Mouse (Mus musculus): ENCODE measurements around the gene Map7. TPM values are rescaled to one million over a fixed set of nuclear protein-coding genes. Genes with fewer than 3 reads are reported as not detected.

The Map7 gene
- polyA plus RNA-seq, 1 experiment from 2014 or later, result 19.4 TPM

DNA sequence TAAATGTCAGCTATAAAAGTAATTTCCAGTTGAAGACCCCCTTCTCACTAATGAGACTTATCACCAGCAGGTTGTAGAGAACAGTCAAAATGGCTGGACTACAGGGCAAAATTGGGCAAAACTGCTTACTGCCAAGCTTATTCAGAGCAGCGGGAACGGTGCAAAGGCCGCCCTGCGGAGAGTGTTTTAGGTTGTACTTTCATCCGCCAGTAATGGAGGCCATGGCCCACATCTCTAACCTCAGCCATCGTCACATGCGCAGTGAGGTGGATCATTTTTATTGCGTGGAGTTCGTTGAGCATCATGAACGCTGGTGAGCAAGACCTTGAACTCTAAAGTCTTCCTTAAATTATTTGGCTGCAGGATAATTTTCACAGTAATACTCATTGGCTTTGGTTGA is 100.8 kb downstream of the Map7 start:
- WGBS, result 94% methylated on average over 10 of the region's 10 CpGs
- H3K4me3 ChIP-seq (replicated peaks; ENCODE audit: low read length), result no peak overlapping the region
- H3K36me3 ChIP-seq (ENCODE audit: control insufficient read depth, insufficient read depth, low read length), result no peaks in the 10 kb centered on the region
- no peaks in the 10 kb centered on the region for H3K27me3 ChIP-seq (ENCODE audit: control insufficient read depth, insufficient read depth, low read length)
- no peak overlapping the region for H3K9ac ChIP-seq (ENCODE audit: low read length)
- no peak for ATAC-seq (ENCODE audit: insufficient read depth, low FRiP score)
- H3K4me1 ChIP-seq (ENCODE audit: control insufficient read depth, insufficient read depth, low read length), result no peaks in the 10 kb centered on the region
- H3K27ac ChIP-seq (ENCODE audit: low read length), result no peak overlapping the region
- no peak overlapping the region for H3K4me2 ChIP-seq (ENCODE audit: low read depth, low read length)
- H3K9me3 ChIP-seq (replicated peaks; ENCODE audit: control insufficient read depth, low read length), result no peaks in the 10 kb centered on the region

- H3K4me2 ChIP-seq (ENCODE audit: low read depth, low read length), result no peak overlapping the region
- H3K4me3 ChIP-seq (replicated peaks; ENCODE audit: low read length), result no peak overlapping the region
- H3K27me3 ChIP-seq (ENCODE audit: control insufficient read depth, insufficient read depth, low read length), result no peaks in the 10 kb centered on the region
- ATAC-seq (ENCODE audit: insufficient read depth, low FRiP score), result no peak
- H3K4me1 ChIP-seq (ENCODE audit: control insufficient read depth, insufficient read depth, low read length), result no peaks in the 10 kb centered on the region
- H3K9me3 ChIP-seq (replicated peaks; ENCODE audit: control insufficient read depth, low read length), result no peaks in the 10 kb centered on the region
- no peak overlapping the region for H3K9ac ChIP-seq (ENCODE audit: low read length)
- H3K27ac ChIP-seq (ENCODE audit: low read length), result no peak overlapping the region
- 78% methylated on average over 8 of the region's 8 CpGs for WGBS
- no peaks in the 10 kb centered on the region for H3K36me3 ChIP-seq (ENCODE audit: control insufficient read depth, insufficient read depth, low read length)
These were observed 107.3 kb downstream of the Map7 start for GRCm38 (mm10) chr10:20255579-20255978.

- H3K27me3 ChIP-seq (ENCODE audit: control insufficient read depth, insufficient read depth, low read length), result no peaks in the 10 kb centered on the region
- WGBS, result 83% methylated on average over 14 of the region's 14 CpGs
- no peak overlapping the region for H3K9ac ChIP-seq (ENCODE audit: low read length)
- H3K4me1 ChIP-seq (ENCODE audit: control insufficient read depth, insufficient read depth, low read length), result no peaks in the 10 kb centered on the region
- no peaks in the 10 kb centered on the region for H3K9me3 ChIP-seq (replicated peaks; ENCODE audit: control insufficient read depth, low read length)
- no peaks in the 10 kb centered on the region for H3K36me3 ChIP-seq (ENCODE audit: control insufficient read depth, insufficient read depth, low read length)
- no peak overlapping the region for H3K4me2 ChIP-seq (ENCODE audit: low read depth, low read length)
- H3K4me3 ChIP-seq (replicated peaks; ENCODE audit: low read length), result no peak overlapping the region
- ATAC-seq (ENCODE audit: insufficient read depth, low FRiP score), result no peak
- H3K27ac ChIP-seq (ENCODE audit: low read length), result no peak overlapping the region
These were observed 108.9 kb downstream of the Map7 start for GRCm38 (mm10) chr10:20257054-20257643.

GRCm38 (mm10) chr10:20257721-20258720 is 109.8 kb downstream of the Map7 start:
- 83% methylated on average over 15 of the region's 15 CpGs for WGBS
- Histone ChIP-seq H3K4me1 (ENCODE audit: control insufficient read depth, insufficient read depth, low read length) (no peaks in the 10 kb centered on the region), H3K4me3 (replicated peaks; ENCODE audit: low read length) (no peak overlapping the region), H3K27me3 (ENCODE audit: control insufficient read depth, insufficient read depth, low read length) (no peaks in the 10 kb centered on the region), H3K36me3 (ENCODE audit: control insufficient read depth, insufficient read depth, low read length) (no peaks in the 10 kb centered on the region), H3K4me2 (ENCODE audit: low read depth, low read length) (no peak overlapping the region), H3K9ac (ENCODE audit: low read length) (no peak overlapping the region), H3K9me3 (replicated peaks; ENCODE audit: control insufficient read depth, low read length) (no peaks in the 10 kb centered on the region), H3K27ac (ENCODE audit: low read length) (no peak overlapping the region)
- ATAC-seq (ENCODE audit: insufficient read depth, low FRiP score), result no peak

- no peak for ATAC-seq (ENCODE audit: insufficient read depth, low FRiP score)
- Histone ChIP-seq H3K4me3 (replicated peaks; ENCODE audit: low read length) (no peak overlapping the region), H3K27ac (ENCODE audit: low read length) (no peak overlapping the region), H3K4me1 (ENCODE audit: control insufficient read depth, insufficient read depth, low read length) (no peaks in the 10 kb centered on the region), H3K9me3 (replicated peaks; ENCODE audit: control insufficient read depth, low read length) (no peaks in the 10 kb centered on the region), H3K27me3 (ENCODE audit: control insufficient read depth, insufficient read depth, low read length) (no peaks in the 10 kb centered on the region), H3K36me3 (ENCODE audit: control insufficient read depth, insufficient read depth, low read length) (no peaks in the 10 kb centered on the region), H3K9ac (ENCODE audit: low read length) (no peak overlapping the region), H3K4me2 (ENCODE audit: low read depth, low read length) (no peak overlapping the region)
- WGBS, result 82% methylated on average over 2 of the region's 2 CpGs
These were observed 111.2 kb downstream of the Map7 start for GRCm38 (mm10) chr10:20259476-20259875.

DNA sequence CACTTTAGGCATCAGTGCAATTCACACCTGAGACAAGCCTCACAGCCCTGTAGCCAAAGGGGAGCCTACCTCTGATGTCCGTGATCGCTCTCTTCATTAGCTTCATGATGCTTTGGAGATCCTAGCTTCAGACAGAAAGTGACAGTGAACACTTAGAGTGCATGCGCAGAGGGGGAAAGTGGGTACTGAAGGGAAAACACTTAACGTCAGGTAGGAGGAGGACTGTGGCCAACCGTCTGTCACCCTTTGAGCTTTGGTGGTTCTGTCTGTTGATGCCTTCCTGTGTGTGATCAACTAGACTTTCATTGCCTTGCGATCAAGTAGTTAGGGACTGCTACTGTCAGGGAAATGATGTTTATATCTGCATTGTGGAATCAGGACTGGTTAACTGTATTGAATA is 114.6 kb downstream of the Map7 start:
- 87% methylated on average over 6 of the region's 6 CpGs for WGBS
- H3K4me3 ChIP-seq (replicated peaks; ENCODE audit: low read length), result no peak overlapping the region
- H3K27ac ChIP-seq (ENCODE audit: low read length), result no peak overlapping the region
- H3K9me3 ChIP-seq (replicated peaks; ENCODE audit: control insufficient read depth, low read length), result no peaks in the 10 kb centered on the region
- ATAC-seq (ENCODE audit: insufficient read depth, low FRiP score), result no peak
- H3K9ac ChIP-seq (ENCODE audit: low read length), result no peak overlapping the region
- no peaks in the 10 kb centered on the region for H3K27me3 ChIP-seq (ENCODE audit: control insufficient read depth, insufficient read depth, low read length)
- no peaks in the 10 kb centered on the region for H3K4me1 ChIP-seq (ENCODE audit: control insufficient read depth, insufficient read depth, low read length)
- H3K4me2 ChIP-seq (ENCODE audit: low read depth, low read length), result no peak overlapping the region
- no peaks in the 10 kb centered on the region for H3K36me3 ChIP-seq (ENCODE audit: control insufficient read depth, insufficient read depth, low read length)

DNA sequence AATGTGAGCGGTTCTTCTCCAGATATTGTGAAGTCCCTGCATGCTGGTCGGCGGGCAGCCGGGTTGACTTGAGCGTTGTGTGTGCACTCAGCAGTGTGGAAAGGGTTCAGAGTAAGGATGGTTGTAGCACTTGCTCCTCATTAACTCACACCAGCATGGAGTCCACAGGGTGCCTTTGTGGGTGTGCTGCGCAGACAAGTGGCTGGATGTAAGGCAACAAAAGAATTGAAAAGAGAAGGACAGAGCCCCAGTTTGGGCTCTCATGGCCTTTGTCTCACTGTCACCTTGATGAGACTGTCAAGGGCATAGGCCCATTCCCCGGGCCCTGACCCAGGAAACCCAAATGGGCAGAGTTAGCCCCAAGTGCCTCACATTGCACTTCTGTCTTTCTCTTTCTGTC is 116.2 kb downstream of the Map7 start:
- Histone ChIP-seq H3K9ac (ENCODE audit: low read length) (no peak overlapping the region), H3K9me3 (replicated peaks; ENCODE audit: control insufficient read depth, low read length) (no peaks in the 10 kb centered on the region), H3K4me3 (replicated peaks; ENCODE audit: low read length) (no peak overlapping the region), H3K36me3 (ENCODE audit: control insufficient read depth, insufficient read depth, low read length) (no peaks in the 10 kb centered on the region), H3K4me1 (ENCODE audit: control insufficient read depth, insufficient read depth, low read length) (no peaks in the 10 kb centered on the region), H3K27me3 (ENCODE audit: control insufficient read depth, insufficient read depth, low read length) (no peaks in the 10 kb centered on the region), H3K4me2 (ENCODE audit: low read depth, low read length) (no peak overlapping the region), H3K27ac (ENCODE audit: low read length) (no peak overlapping the region)
- ATAC-seq (ENCODE audit: insufficient read depth, low FRiP score), result no peak
- 93% methylated on average over 7 of the region's 7 CpGs for WGBS

GRCm38 (mm10) chr10:20267032-20267431 is 118.8 kb downstream of the Map7 start:
- Histone ChIP-seq H3K27me3 (ENCODE audit: control insufficient read depth, insufficient read depth, low read length) (no peaks in the 10 kb centered on the region), H3K4me3 (replicated peaks; ENCODE audit: low read length) (no peak overlapping the region), H3K9ac (ENCODE audit: low read length) (no peak overlapping the region), H3K36me3 (ENCODE audit: control insufficient read depth, insufficient read depth, low read length) (no peaks in the 10 kb centered on the region), H3K27ac (ENCODE audit: low read length) (no peak overlapping the region), H3K4me1 (ENCODE audit: control insufficient read depth, insufficient read depth, low read length) (no peaks in the 10 kb centered on the region), H3K9me3 (replicated peaks; ENCODE audit: control insufficient read depth, low read length) (no peaks in the 10 kb centered on the region), H3K4me2 (ENCODE audit: low read depth, low read length) (no peak overlapping the region)
- no peak for ATAC-seq (ENCODE audit: insufficient read depth, low FRiP score)
- WGBS, result 67% methylated on average over 10 of the region's 10 CpGs

DNA sequence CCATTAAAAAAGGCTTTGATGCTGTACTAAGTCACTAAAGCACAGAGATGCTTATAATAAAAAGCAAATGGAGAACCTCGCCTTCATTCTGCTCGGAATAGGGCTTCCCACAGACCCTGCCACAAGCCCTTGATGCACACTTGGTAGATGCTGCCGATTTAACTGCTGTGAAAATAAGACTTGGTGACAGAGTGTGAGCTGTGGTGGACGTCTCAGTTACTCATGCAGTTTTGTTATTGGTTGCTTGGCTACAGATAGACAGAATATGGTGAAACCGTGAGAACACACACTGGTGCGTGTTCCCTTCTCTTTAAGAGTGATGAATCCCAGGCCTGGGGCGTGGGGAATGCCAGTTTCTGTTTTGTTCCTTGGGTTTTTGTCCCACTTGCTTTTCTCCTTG is 120.7 kb downstream of the Map7 start:
- Histone ChIP-seq H3K27me3 (ENCODE audit: control insufficient read depth, insufficient read depth, low read length) (no peaks in the 10 kb centered on the region), H3K27ac (ENCODE audit: low read length) (no peak overlapping the region), H3K4me2 (ENCODE audit: low read depth, low read length) (no peak overlapping the region), H3K4me3 (replicated peaks; ENCODE audit: low read length) (no peak overlapping the region), H3K36me3 (ENCODE audit: control insufficient read depth, insufficient read depth, low read length) (no peaks in the 10 kb centered on the region), H3K4me1 (ENCODE audit: control insufficient read depth, insufficient read depth, low read length) (no peaks in the 10 kb centered on the region), H3K9me3 (replicated peaks; ENCODE audit: control insufficient read depth, low read length) (no peaks in the 10 kb centered on the region), H3K9ac (ENCODE audit: low read length) (no peak overlapping the region)
- ATAC-seq (ENCODE audit: insufficient read depth, low FRiP score), result no peak
- 71% methylated on average over 7 of the region's 7 CpGs for WGBS

Data from stomach, embryonic 16.5 days (tissue).